Mouse (Mus musculus): ENCODE data around the gene Aldh1l1. TPM values are rescaled to one million over a fixed set of nuclear protein-coding genes. Genes with fewer than 3 reads are reported as not detected.

Gene Aldh1l1
- polyA plus RNA-seq, 1 experiment: 53.6 TPM

DNA sequence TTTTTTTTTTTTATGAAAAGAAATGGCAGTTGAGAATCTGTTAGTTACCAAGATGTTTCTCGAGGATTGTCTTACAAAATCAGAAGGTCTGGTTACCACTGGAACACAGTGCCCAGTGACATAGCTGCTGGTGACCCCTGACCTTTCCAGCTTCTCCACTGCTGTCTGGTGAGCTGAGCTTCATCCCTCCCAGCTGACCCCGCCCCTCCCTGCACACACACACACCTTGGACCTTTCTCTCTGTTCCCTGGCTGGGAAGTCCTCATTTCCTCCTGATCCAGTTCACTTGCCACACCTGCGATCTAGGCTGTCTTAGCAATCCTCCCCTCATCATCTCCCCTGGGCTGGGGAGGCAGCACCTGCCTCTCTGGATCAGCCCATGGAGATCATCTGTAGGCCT is 60.0 kb downstream of the Aldh1l1 start:
- no peak for TF ChIP-seq CTCF (IDR thresholded peaks at IDR 0.05; ENCODE audit: extremely low read depth, insufficient read length, insufficient replicate concordance, low read depth, low read length)
- no peak for TF ChIP-seq POLR2A (IDR thresholded peaks at IDR 0.05; ENCODE audit: low read depth, low read length)
- peaks cover 30% of the 10 kb centered on the region for H3K4me1 ChIP-seq (ENCODE audit: control insufficient read depth, insufficient read depth, insufficient read length, low read length)
- no peak overlapping the region for H3K4me3 ChIP-seq (ENCODE audit: low read depth, low read length)
- 30% methylated on average over 3 of the region's 3 CpGs for WGBS
- H3K27me3 ChIP-seq (ENCODE audit: control insufficient read depth, insufficient read depth, low read length): no peaks in the 10 kb centered on the region
- peak overlapping the region; percentile 64 for H3K27ac ChIP-seq (ENCODE audit: insufficient read depth, low read depth, low read length)
- H3K36me3 ChIP-seq (ENCODE audit: control insufficient read depth, insufficient read depth, low read length): no peaks in the 10 kb centered on the region

DNA sequence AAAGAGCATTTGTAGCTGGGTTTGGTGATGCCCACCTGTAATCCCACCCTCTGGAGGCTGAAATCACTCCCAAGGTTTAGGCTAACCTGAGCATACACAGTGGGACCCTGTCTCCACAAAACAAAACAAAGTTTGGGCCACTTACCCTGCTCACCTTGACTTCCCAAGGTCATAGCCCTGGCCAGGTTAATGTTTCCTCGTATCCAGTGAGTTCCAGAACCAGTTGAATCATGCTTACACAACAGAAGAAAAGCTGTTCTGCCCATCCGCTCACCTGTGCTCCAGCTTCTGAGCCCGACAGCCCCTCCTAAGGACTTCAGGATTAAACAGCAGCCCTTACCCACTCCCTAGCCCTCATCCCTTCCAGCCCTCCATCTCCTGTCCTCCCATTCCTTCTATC is 60.8 kb downstream of the Aldh1l1 start:
- Histone ChIP-seq H3K36me3 (ENCODE audit: control insufficient read depth, insufficient read depth, low read length) (no peaks in the 10 kb centered on the region), H3K4me3 (ENCODE audit: low read depth, low read length) (no peak overlapping the region), H3K4me1 (ENCODE audit: control insufficient read depth, insufficient read depth, insufficient read length, low read length) (peaks cover 34% of the 10 kb centered on the region), H3K27me3 (ENCODE audit: control insufficient read depth, insufficient read depth, low read length) (no peaks in the 10 kb centered on the region), H3K27ac (ENCODE audit: insufficient read depth, low read depth, low read length) (no peak overlapping the region)
- TF ChIP-seq CTCF (IDR thresholded peaks at IDR 0.05; ENCODE audit: extremely low read depth, insufficient read length, insufficient replicate concordance, low read depth, low read length): no peak
- 77% methylated on average over 3 of the region's 3 CpGs for WGBS

- Histone ChIP-seq H3K27ac (ENCODE audit: insufficient read depth, low read depth, low read length) (peak overlapping the region; percentile 85), H3K36me3 (ENCODE audit: control insufficient read depth, insufficient read depth, low read length) (no peaks in the 10 kb centered on the region), H3K27me3 (ENCODE audit: control insufficient read depth, insufficient read depth, low read length) (no peaks in the 10 kb centered on the region), H3K4me3 (ENCODE audit: low read depth, low read length) (peak overlapping the region; percentile 76), H3K4me1 (ENCODE audit: control insufficient read depth, insufficient read depth, insufficient read length, low read length) (peaks cover 25% of the 10 kb centered on the region)
- WGBS: 10% methylated on average over 25 of the region's 25 CpGs
- no peak for TF ChIP-seq POLR2A (IDR thresholded peaks at IDR 0.05; ENCODE audit: low read depth, low read length)
- no peak for TF ChIP-seq CTCF (IDR thresholded peaks at IDR 0.05; ENCODE audit: extremely low read depth, insufficient read length, insufficient replicate concordance, low read depth, low read length)
Observed at GRCm38 (mm10) chr6:90550161-90550912, 64.1 kb downstream of the Aldh1l1 start.

- H3K4me1 ChIP-seq (ENCODE audit: control insufficient read depth, insufficient read depth, insufficient read length, low read length): peaks cover 23% of the 10 kb centered on the region
- H3K27me3 ChIP-seq (ENCODE audit: control insufficient read depth, insufficient read depth, low read length): no peaks in the 10 kb centered on the region
- TF ChIP-seq CTCF (IDR thresholded peaks at IDR 0.05; ENCODE audit: extremely low read depth, insufficient read length, insufficient replicate concordance, low read depth, low read length) (no peak), POLR2A (IDR thresholded peaks at IDR 0.05; ENCODE audit: low read depth, low read length) (no peak)
- peak overlapping the region; percentile 85 for H3K27ac ChIP-seq (ENCODE audit: insufficient read depth, low read depth, low read length)
- H3K36me3 ChIP-seq (ENCODE audit: control insufficient read depth, insufficient read depth, low read length): no peaks in the 10 kb centered on the region
- H3K4me3 ChIP-seq (ENCODE audit: low read depth, low read length): peak overlapping the region; percentile 76
Observed at GRCm38 (mm10) chr6:90551251-90551650, 65.0 kb downstream of the Aldh1l1 start.

DNA sequence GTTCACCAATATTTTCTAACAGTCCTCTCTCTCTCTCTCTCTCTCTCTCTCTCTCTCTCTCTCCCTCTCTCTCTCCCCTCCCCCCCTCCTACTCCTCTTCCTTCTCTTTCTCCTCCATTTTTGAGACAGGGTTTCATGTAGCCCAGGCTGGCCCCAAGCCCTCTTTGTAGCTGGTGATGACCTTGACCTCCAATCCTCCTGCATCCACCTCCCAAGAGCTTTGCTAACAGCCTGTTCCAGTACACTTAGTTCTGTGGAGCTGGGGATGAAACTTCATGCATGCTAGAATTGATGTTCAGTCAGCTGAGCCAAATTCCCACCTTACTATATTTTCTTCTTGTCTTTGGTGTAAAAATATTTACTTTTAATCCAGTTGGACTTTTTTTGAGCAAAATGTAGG is 67.0 kb downstream of the Aldh1l1 start:
- TF ChIP-seq CTCF (IDR thresholded peaks at IDR 0.05; ENCODE audit: extremely low read depth, insufficient read length, insufficient replicate concordance, low read depth, low read length) (no peak), POLR2A (IDR thresholded peaks at IDR 0.05; ENCODE audit: low read depth, low read length) (no peak)
- no peaks in the 10 kb centered on the region for H3K36me3 ChIP-seq (ENCODE audit: control insufficient read depth, insufficient read depth, low read length)
- no peak overlapping the region for H3K27ac ChIP-seq (ENCODE audit: insufficient read depth, low read depth, low read length)
- H3K4me1 ChIP-seq (ENCODE audit: control insufficient read depth, insufficient read depth, insufficient read length, low read length): peaks cover 19% of the 10 kb centered on the region
- no peaks in the 10 kb centered on the region for H3K27me3 ChIP-seq (ENCODE audit: control insufficient read depth, insufficient read depth, low read length)
- no peak overlapping the region for H3K4me3 ChIP-seq (ENCODE audit: low read depth, low read length)

- no peak overlapping the region for H3K27ac ChIP-seq (ENCODE audit: insufficient read depth, low read depth, low read length)
- TF ChIP-seq CTCF (IDR thresholded peaks at IDR 0.05; ENCODE audit: extremely low read depth, insufficient read length, insufficient replicate concordance, low read depth, low read length): no peak
- no peak overlapping the region for H3K4me3 ChIP-seq (ENCODE audit: low read depth, low read length)
- 90% methylated on average over 5 of the region's 5 CpGs for WGBS
- H3K36me3 ChIP-seq (ENCODE audit: control insufficient read depth, insufficient read depth, low read length): no peaks in the 10 kb centered on the region
- peaks cover 23% of the 10 kb centered on the region for H3K4me1 ChIP-seq (ENCODE audit: control insufficient read depth, insufficient read depth, insufficient read length, low read length)
- H3K27me3 ChIP-seq (ENCODE audit: control insufficient read depth, insufficient read depth, low read length): no peaks in the 10 kb centered on the region
Observed at GRCm38 (mm10) chr6:90553682-90554081, 67.5 kb downstream of the Aldh1l1 start.

- H3K4me1 ChIP-seq (ENCODE audit: control insufficient read depth, insufficient read depth, insufficient read length, low read length): peaks cover 33% of the 10 kb centered on the region; the same call in 1 of the 2 replicates
- H3K27me3 ChIP-seq (ENCODE audit: control insufficient read depth, insufficient read depth, low read length): no peaks in the 10 kb centered on the region
- H3K36me3 ChIP-seq (ENCODE audit: control insufficient read depth, insufficient read depth, low read length): peaks cover 10% of the 10 kb centered on the region; the same call in 1 of the 2 replicates
- no peak for TF ChIP-seq POLR2A (IDR thresholded peaks at IDR 0.05; ENCODE audit: low read depth, low read length)
- no peak for TF ChIP-seq CTCF (IDR thresholded peaks at IDR 0.05; ENCODE audit: extremely low read depth, insufficient read length, insufficient replicate concordance, low read depth, low read length)
- H3K27ac ChIP-seq (ENCODE audit: insufficient read depth, low read depth, low read length): no peak overlapping the region
- no peak overlapping the region for H3K4me3 ChIP-seq (ENCODE audit: low read depth, low read length)
- WGBS: 47% methylated on average over 2 of the region's 2 CpGs
Observed at GRCm38 (mm10) chr6:90556534-90557058, 70.4 kb downstream of the Aldh1l1 start.
